Mouse (Mus musculus): ENCODE results near the gene Ephb4.

- TF ChIP-seq TAL1 (IDR thresholded peaks at IDR 0.05; ENCODE audit: low read length) (no peak), GATA1 (IDR thresholded peaks at IDR 0.05; ENCODE audit: low read length) (no peak)
Measured at GRCm38 (mm10) chr5:137345821-137346220, 4.1 kb upstream of the Ephb4 start.
